Mouse (Mus musculus): ENCODE data around the gene Zfp691.

Zfp691 gene

DNA sequence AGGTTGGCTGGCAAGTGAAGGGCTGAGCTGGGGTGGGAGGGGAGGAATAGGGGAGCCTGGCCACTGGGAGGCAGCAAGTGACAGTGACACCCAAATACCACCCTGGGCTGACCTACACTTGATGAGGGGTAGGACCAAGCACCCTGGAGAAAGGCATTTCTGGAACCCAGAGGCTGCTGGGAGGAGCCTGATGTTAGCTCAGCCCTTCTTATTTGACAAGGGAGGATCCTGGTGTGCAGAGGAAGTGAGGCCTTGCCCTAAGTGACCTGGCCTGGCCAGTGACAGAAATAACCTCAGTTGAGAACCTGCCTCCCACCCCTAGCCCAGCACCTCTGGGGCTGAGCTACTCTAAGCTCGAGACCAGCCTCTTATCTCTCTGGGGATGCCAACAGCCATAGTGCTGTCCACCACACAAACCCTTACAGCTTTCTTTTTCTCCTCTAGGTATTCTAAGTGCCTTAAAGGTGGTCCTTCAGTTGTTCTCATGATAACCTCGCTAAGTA, 49.2 kb downstream of the Zfp691 start:
- no peak for DNase-seq (ENCODE audit: low spot score)

DNA sequence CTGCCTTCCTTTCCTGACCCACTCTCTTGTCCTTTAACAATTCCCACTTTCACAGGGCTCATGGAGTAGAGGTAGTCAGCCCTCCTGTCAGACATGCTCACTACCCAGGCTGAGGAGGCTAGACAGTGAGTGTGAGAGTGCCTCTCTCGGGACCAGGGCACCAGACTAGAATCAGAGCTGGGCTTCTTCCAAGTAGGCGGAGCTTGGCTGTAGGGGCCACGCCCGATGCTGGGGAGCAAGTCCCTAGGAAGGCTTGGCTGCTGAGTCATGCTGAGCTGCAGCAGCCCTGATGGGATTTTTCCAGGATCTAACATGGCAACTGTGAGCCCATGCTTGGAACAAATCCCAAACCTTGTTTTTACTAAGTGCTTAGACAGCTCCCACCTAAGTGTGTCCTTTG, 52.7 kb downstream of the Zfp691 start:
- peak; percentile 48 for DNase-seq (ENCODE audit: low spot score)

DNA sequence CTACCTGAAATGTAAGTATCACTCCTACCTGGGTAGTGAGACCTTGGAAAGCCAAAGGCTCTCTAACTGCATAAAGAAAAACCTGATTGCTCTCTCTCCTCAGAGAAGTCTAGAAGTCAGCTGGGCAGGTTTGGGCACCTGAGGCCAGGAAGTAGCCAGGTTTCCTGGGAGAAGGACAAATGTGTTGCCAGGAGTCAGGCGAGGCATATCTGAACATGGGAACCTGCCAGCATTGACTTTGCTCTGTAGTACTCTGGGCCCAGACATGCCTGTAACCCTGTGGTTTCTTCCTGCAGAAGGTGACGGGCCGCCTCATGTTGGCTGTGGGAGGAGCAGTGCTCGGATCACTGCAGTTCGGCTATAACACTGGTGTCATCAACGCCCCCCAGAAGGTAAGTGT, 53.9 kb downstream of the Zfp691 start:
- DNase-seq (ENCODE audit: low spot score) = no peak
